Mouse (Mus musculus): ENCODE measurements at regions not wholly inside any gene's neighbourhood (a gene's known extent, or its start where the extent isn't known, plus 50 kb on each side); places are given as distances from the start of the nearest gene placed in this dataset.

DNA sequence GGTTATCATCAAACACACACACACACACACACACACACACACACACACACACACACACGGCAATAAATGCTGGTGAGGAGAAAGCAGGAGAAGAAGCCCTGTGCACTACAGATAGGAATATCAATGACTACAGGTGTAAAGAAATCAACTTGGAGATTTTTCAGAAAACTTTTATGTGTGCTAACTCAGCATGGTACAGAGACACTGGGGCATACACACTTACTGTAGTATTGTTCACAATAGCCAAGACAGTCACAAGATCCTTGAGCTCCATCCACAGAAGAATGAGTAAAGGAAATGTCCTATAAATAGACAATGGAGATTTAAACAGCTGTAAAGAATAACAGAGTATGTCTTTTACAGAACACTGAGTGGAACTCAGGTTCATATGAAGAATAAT is 182.4 kb downstream of the Tm2d1 start:
- DNase-seq (ENCODE audit: inconsistent ontology term) = no peak

DNA sequence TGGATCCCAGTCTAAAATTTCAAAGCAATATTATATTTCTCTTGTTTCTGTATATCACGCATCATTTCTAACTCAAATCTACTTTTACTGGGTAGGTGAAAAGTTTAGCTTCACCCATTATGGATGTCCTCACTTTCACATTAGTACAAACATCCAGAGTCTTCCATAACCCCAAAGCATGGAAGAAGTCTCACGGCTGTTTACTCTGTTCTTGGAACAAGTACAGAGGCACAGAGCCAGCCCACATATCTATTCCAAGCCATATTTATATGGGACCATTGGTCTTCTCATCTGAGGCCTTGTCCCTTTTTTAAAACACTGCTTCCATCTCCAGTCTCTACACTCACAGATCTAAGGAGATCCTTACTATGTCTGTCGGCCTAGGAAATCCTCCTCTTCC is 192.8 kb downstream of the Tm2d1 start:
- DNase-seq (ENCODE audit: inconsistent ontology term) = no peak

DNA sequence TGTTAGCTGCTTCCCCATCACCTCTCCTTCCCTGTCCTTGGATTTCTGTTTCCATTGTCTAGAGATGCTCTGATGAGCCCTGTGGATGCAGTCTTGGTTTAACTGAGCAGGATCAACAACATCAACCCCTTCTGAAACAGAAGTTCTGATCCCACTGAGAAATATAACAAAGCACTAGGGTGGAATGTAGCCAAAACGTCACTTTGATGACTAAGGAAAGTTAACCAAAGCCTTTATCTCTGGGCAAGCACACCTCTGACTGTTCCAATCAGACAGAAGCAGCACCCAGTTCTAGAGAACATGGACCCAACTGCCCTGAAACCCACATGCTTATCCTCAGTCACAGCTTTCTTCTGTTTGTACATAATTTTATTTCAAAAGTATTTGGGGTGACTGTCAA is 193.2 kb downstream of the Tm2d1 start:
- peak; percentile 8 for DNase-seq (ENCODE audit: inconsistent ontology term)

DNA sequence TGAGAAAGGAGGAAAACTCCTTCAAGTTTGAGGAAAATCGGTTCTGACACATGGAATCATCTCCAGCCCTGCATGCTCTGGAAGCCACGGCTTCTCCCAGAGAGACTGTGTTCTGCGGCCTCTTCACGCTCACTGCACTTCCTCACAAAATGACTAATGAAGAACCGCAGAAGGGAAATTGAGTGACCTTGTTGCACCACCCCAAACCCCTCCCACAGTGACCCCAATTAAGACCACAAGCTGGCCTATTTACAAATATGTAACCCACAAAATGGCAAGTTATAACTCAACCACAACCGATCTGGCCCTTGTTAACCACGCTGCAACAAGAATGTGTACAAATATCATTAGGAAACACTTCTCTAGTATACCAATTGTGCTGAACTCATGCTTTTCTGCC is 194.2 kb downstream of the Tm2d1 start:
- DNase-seq (ENCODE audit: inconsistent ontology term) = peak; percentile 98

DNA sequence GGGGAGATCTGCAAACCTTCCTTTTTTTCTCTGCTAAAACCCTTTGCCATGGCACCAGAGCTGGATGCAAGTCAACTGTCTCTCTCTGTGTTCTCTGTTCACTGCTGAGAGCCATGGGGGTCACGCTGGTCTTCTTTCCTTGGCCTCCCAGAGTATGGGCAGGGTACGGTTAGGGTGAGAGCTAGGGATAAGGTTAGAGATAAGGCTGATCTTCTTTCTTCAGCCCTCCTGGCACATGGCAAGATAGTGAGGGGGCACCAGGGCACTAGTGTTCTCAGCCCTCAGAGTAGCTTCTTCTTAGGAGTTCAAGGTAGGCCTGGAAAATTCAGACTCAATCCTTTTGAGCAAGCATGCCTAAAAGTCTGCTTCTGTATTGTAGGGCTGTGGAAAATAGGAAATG is 196.1 kb downstream of the Tm2d1 start:
- no peak for DNase-seq (ENCODE audit: inconsistent ontology term)

- DNase-seq (ENCODE audit: inconsistent ontology term) = no peak
Observed at GRCm38 (mm10) chr4:98182053-98182355, 201.1 kb downstream of the Tm2d1 start.

DNA sequence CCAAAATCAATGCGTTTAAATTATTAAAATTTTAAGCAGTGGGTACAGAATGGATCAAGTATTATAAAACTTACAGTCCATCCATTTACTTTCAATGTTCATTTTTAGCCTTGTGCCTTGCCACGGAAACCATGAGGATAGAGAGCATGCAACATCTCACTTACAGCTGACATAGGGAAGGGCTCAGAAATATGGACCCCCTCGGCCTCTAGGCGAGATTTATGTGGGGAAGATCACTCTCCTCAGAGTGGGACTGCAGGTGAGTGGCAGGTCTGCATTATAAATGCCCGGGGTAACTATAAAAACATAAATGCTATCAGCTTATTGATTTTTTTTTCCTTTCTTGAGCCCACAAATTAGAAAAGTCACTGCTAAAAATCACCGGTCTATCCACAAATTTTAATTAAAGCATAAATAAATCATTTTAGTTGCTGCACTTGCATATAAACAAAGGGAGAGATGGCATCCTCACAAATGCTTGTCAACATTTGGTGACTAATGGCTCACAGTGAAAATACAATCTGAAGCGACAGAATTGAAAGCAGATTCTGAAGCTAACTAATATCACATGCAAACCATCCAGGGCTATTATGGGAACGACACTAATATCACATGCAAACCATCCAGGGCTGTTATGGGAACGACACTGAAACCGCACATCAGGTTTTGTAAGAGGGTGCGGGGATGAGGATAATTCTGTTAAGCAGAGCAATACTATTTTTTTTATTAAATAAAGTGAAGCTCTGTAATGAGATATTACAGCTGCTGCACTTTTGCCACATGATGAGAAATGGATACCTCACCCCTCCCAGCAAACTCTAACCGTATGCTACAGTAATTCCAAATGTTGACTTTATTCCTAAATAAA is 201.7 kb downstream of the Tm2d1 start:
- no peak for DNase-seq (ENCODE audit: inconsistent ontology term)

DNA sequence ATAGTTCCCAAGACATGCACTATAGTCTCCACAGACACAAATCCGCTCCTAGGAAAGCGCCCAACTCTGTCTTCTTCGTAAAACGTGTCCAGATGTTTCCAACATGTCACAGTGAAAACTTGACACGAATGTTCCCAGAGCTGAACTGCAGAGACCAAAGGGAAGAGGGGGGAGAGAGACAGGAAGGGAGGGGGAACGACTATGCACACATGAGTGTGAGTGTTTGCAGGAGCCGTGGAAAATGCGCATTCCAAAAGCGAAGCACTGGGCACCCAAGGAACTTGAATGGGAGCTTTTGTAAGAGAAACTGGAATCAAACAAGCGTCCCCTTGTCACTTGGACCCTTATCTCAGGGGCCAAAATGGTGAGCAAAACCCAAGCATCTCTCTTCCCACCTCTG is 202.8 kb downstream of the Tm2d1 start:
- no peak for DNase-seq (ENCODE audit: inconsistent ontology term)
